Mouse (Mus musculus): ENCODE results near the gene Sgip1.

DNA sequence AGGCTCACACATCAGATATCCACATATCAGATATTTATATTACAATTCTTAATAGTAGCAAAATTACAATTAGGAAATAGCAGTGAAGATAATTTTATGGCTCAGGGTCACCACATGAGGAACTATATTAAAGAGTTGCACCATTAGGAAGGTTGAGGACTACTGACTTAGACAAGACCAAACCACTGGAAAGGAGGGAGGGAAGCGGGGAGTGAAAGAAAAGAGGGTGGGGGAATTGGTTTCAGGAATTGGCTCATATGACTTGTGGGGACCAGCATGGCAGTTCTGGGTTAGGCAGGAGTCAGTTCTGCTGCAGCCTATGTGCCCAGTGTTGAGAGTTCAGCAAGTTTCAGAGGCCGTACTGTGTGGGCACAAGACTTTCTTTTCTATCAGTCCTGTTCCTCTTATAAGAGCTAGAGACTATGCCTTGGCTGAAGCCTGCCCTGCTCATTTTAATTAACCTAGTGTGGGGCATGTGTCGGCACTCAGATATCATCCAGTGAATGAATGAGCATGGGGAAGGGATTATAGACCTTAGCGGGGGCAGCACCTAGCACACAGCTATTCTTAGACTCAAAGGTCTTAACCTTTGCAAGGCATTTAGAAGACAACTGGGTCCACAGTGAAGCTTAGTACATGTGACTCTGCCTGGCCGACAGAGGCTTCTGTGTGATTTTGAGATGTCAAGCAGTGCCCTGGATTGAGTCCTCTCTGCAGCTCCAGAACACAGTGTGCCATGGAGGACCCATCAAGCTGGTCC lies 30.7 kb downstream of the Sgip1 start:
- TF ChIP-seq CTCF (IDR thresholded peaks at IDR 0.05; ENCODE audit: low read depth) (no peak), EP300 (IDR thresholded peaks at IDR 0.05; ENCODE audit: low read depth) (no peak)
